Mouse (Mus musculus) T-helper 1 cell (primary cell): ENCODE measurements around the gene Lsm14b.

Source experiments
- in situ Hi-C: fragments of 300-600 bp; cut with MboI, MseI; formaldehyde crosslinking; loops from one replicate; pipeline ENCODE4 v1.15.1; 2025; ENCODE audit warnings: high pct_unique_total_duplicates

Lsm14b gene

GRCm38 (mm10) chr2:180017632-180018031, 7.2 kb upstream of the Lsm14b start:
- in situ Hi-C loops = no loop called here

GRCm38 (mm10) chr2:180018573-180018972, 6.2 kb upstream of the Lsm14b start:
- in situ Hi-C loops = no loop called here

- in situ Hi-C loops = no loop called here
These were observed 4.6 kb upstream of the Lsm14b start for GRCm38 (mm10) chr2:180020091-180020661.

GRCm38 (mm10) chr2:180020919-180021318, 3.9 kb upstream of the Lsm14b start:
- in situ Hi-C loops = no loop called here

GRCm38 (mm10) chr2:180022751-180023150, 2.0 kb upstream of the Lsm14b start:
- in situ Hi-C loops = no loop called here

- in situ Hi-C loops = no loop called here
These were observed 511 bp downstream of the Lsm14b start for GRCm38 (mm10) chr2:180025135-180025860.

GRCm38 (mm10) chr2:180025861-180026200, 1.0 kb downstream of the Lsm14b start:
- in situ Hi-C loops = no loop called here

GRCm38 (mm10) chr2:180027768-180028167, 3.0 kb downstream of the Lsm14b start:
- in situ Hi-C loops = no loop called here

- in situ Hi-C loops = loop anchor here (5.0 kb wide), 2 partner anchors 64 to 236 kb away; no protein-coding TSS in a partner anchor
These were observed 6.5 kb downstream of the Lsm14b start for GRCm38 (mm10) chr2:180031270-180031669.

GRCm38 (mm10) chr2:180032925-180033324, 8.1 kb downstream of the Lsm14b start:
- in situ Hi-C loops = loop anchor here (5.0 kb wide), 2 partner anchors 66 to 234 kb away; no protein-coding TSS in a partner anchor

GRCm38 (mm10) chr2:180033956-180034355, 9.2 kb downstream of the Lsm14b start:
- in situ Hi-C loops = loop anchor here (5.0 kb wide), 2 partner anchors 67 to 233 kb away; no protein-coding TSS in a partner anchor

GRCm38 (mm10) chr2:180034753-180035152, 10.0 kb downstream of the Lsm14b start:
- in situ Hi-C loops = loop anchor here (5.0 kb wide), 2 partner anchors 67 to 233 kb away; no protein-coding TSS in a partner anchor

GRCm38 (mm10) chr2:180040406-180040805, 15.6 kb downstream of the Lsm14b start:
- in situ Hi-C loops = no loop called here

- in situ Hi-C loops = no loop called here
These were observed 16.9 kb downstream of the Lsm14b start for GRCm38 (mm10) chr2:180041577-180042255.

GRCm38 (mm10) chr2:180042256-180042857, 17.6 kb downstream of the Lsm14b start, which contains the start of the genes Psma7 and Ss18l1:
Gene Psma7, minus strand, starts transcription at chr2:180042433.
Gene Ss18l1, plus strand, starts transcription at chr2:180042509.
- in situ Hi-C loops = no loop called here

GRCm38 (mm10) chr2:180042858-180043515, 18.2 kb downstream of the Lsm14b start:
- in situ Hi-C loops = no loop called here

GRCm38 (mm10) chr2:180045283-180045682, 20.5 kb downstream of the Lsm14b start:
- in situ Hi-C loops = loop anchor here (5.0 kb wide), 1 partner anchor 128 kb away; no protein-coding TSS in a partner anchor

GRCm38 (mm10) chr2:180047580-180047979, 22.8 kb downstream of the Lsm14b start:
- in situ Hi-C loops = loop anchor here (5.0 kb wide), 1 partner anchor 130 kb away; no protein-coding TSS in a partner anchor

GRCm38 (mm10) chr2:180047980-180048635, 23.3 kb downstream of the Lsm14b start:
- in situ Hi-C loops = loop anchor here (5.0 kb wide), 1 partner anchor 131 kb away; no protein-coding TSS in a partner anchor

- in situ Hi-C loops = no loop called here
These were observed 26.2 kb downstream of the Lsm14b start for GRCm38 (mm10) chr2:180050986-180051385.
